ENCODE assay signal across 14 mouse cellular contexts in the genomic region with DNA sequence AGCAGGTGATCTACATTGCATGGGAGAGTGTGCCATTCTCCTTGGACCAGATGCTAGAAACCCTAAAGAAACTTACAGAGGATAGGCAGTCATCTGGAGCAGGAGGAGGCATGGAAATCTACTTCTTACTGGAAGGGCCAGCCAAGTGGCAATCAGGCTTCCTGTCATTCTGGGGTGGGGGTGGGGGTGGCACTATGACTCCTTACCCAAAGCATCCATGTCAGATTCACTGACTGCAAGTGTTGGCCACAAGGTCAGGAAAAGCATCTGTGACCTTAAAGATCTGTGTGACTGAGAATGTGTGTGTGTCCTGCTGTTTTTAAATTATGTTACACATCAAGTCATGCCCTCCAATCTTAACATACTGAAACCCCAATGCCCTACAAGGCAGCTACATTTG.
"Had no signal": no experiment of that assay in that cellular context is flagged by ENCODE, and none has a peak within 500 bp of the region (broad histone marks: within the 10 kb centered on the region; RNA-seq: fewer than 3 reads in every experiment).

No protein-coding gene starts in this region.

- H3K27ac ChIP-seq: midbrain, embryonic 10.5 days; midbrain, embryonic 12.5 days had no signal

- H3K4me3 ChIP-seq: midbrain, embryonic 10.5 days; midbrain, embryonic 12.5 days; myocyte had no signal

- ATAC-seq: midbrain, embryonic 16.5 days had no signal

- DNase-seq: lung, adult 18-20 months; lung, embryonic 14.5 days; lung, postnatal 10 days; lung, postnatal 4 days; midbrain, embryonic 14.5 days; retina, postnatal 1 day; right cerebral cortex, adult 18-20 months; thymus, adult 18-20 months; thymus, postnatal 14 days; thymus, postnatal 36 days had no signal

- H3K36me3 ChIP-seq: midbrain, embryonic 10.5 days; midbrain, embryonic 12.5 days had no signal

- H3K27me3 ChIP-seq: midbrain, embryonic 12.5 days had no signal

- H3K9ac ChIP-seq: lung, embryonic 14.5 days; midbrain, embryonic 12.5 days had no signal

- H3K9me3 ChIP-seq: midbrain, embryonic 10.5 days; midbrain, embryonic 12.5 days had no signal

- H3K4me2 ChIP-seq: lung, embryonic 14.5 days; midbrain, embryonic 12.5 days had no signal
